Mouse (Mus musculus): Measurements from ENCODE around the gene Kcnj1.
A peak's percentile ranks its signal among the peaks of the same experiment; 100 is the strongest.

Kcnj1 gene

GRCm38 (mm10) chr9:32372202-32372601, at the start of gene Kcnj1:
Gene Kcnj1, plus strand, starts transcription at chr9:32372493.
- no peak for DNase-seq (ENCODE audit: low read depth, low spot score)

- DNase-seq (ENCODE audit: low read depth, low spot score): no peak
Measured at GRCm38 (mm10) chr9:32323610-32324009, 48.7 kb upstream of the Kcnj1 start.

DNA sequence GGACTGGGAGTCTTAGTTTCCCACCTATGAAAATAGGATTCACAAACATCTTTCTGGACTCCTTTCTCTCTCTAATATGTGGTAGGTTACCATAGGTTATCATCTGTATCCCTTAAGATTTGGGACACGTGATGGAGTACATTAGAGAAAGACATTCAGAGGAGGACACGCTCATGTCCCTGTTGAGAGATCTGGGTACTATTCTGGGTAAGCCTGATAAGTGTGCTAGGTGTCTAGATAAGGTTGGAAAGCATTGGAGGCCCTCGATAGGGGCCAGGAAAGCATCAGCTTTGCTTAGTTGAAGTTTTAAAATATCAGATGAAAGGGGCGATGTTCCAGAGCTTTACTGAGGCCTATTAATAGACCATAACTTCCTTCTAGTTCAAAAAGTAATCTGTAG, 43.5 kb upstream of the Kcnj1 start:
- no peak for DNase-seq (ENCODE audit: low read depth, low spot score)

- DNase-seq (ENCODE audit: low read depth, low spot score): no peak
Measured at GRCm38 (mm10) chr9:32331162-32331561, 41.1 kb upstream of the Kcnj1 start.

DNA sequence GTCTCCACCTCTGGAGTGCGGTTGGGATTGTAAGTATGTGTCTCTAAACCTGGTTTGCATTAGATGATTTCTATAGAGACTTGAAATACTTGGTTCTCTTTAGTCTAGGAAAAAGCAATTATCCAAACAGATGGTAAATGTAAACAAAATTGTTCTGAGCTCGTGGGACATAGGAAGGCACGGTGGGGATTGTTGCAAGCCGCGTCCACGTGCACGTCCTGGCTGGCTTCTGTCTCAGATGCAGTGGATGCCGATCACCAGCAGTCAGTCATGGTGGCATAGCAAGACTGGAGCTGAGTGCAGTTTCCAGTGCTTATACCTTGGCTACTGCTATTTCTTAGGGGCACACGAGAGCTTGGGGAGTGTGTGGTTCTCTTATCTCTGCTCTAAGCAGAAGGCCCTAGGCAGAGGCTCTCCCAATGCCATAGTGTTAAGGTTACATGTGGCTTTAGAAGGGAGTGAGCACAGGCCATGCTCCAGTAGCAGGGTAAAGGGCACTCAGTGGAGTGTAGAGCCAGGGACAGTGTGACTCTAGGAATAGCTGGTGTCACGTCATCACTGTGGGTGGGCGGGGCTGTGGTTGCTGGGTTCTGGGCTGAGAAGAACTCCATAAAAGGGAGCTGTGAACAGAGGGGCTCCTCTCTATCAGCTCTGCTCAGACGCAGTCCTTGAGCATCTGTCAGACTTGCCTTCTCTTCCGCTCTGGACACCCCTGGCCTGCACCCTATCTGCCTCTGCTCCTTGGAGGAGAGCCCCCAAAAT, 36.7 kb upstream of the Kcnj1 start:
- DNase-seq (ENCODE audit: low read depth, low spot score): no peak

- DNase-seq (ENCODE audit: low read depth, low spot score): no peak
Measured at GRCm38 (mm10) chr9:32340831-32341230, 31.5 kb upstream of the Kcnj1 start.

GRCm38 (mm10) chr9:32342929-32343328, 29.4 kb upstream of the Kcnj1 start:
- DNase-seq (ENCODE audit: low read depth, low spot score): no peak

DNA sequence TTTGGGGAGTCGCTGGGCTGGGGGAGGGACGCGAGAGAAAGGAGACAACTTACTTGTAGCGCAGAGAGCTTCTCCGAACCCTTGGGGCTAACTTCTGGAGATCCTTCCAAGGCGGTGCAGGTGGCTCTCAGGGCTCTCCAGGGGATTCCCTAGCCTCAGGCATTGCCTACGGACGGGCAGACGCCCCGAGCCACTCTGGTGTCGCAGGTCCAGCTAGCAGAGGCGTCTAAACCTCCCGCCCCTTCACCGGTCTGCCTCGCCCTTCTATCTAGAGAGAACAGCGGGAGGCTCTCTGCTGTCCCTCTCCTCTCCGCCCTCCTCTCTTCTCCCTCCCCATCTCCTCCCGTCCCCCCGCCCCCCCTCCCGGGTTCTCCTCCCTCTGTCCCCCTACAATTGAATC, 28.2 kb upstream of the Kcnj1 start, which contains the start of gene Kcnj5:
TSS of gene Kcnj5 (minus strand) at position 300 of the 400 bp plus-strand sequence.
- no peak for DNase-seq (ENCODE audit: low read depth, low spot score)

GRCm38 (mm10) chr9:32344489-32344888, 27.8 kb upstream of the Kcnj1 start:
- DNase-seq (ENCODE audit: low read depth, low spot score): no peak

DNA sequence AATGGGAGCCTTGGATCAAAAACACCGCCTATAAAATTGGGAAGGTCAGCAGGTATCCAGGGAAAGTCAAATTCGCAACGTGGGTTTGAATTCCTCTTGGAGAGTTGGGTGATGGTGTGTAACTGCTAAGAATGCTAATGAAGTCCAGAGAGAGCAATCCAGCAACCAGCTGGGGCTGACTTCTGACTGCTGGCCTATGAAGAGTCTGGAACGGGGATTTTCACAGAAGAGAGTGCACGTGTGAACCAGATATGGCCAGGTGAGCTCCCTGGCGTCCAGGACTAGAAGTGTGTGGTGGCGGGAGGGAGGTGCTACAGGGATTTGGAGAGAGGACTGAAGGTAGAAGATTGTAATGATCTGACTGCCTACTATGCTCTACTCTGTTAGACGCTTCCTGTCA, 24.2 kb upstream of the Kcnj1 start:
- no peak for DNase-seq (ENCODE audit: low read depth, low spot score)

DNA sequence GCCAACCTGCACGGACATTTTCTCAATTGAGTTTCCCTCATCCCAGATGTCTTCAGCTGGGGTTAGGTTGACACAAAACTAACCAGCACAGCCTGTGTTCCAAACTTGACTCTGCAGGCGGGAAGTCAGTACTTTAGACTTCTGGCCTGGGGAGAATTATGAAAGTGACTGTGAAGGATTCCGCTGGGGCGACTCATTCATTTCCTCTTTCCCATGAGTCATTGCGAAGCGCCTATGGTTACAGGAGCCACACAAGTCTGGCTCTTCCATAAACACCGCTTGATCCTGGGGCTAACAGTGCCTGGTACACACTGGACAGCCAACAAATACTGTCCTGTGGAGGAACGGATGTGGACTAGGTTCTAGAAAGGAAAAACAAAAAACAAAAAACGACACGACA, 22.9 kb upstream of the Kcnj1 start:
- no peak for DNase-seq (ENCODE audit: low read depth, low spot score)

- DNase-seq (ENCODE audit: low read depth, low spot score): peak; percentile 80
Measured at GRCm38 (mm10) chr9:32350332-32350731, 22.0 kb upstream of the Kcnj1 start.

- no peak for DNase-seq (ENCODE audit: low read depth, low spot score)
Measured at GRCm38 (mm10) chr9:32360770-32361169, 11.5 kb upstream of the Kcnj1 start.

GRCm38 (mm10) chr9:32368812-32369211, 3.5 kb upstream of the Kcnj1 start:
- DNase-seq (ENCODE audit: low read depth, low spot score): peak; percentile 78

DNA sequence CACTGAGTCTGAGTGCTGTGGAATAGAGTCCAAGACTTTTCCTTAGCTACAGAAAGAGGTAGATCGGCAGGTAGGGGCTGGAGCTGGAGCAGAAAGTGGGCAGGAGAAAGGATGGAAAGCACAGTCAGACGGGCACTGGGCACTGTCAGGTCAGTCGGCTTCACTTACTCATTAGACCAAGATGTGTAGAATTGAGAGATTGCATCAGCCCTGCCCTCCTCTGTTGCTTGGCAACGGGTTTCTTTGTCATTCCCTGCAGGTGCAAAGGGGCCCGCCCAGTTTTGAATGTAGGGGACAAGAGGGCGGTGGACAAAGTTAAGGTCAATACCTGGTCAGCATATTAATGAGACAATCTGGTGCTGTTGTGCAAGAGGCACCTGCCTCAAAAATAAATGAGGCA, 2.9 kb upstream of the Kcnj1 start:
- peak; percentile 81 for DNase-seq (ENCODE audit: low read depth, low spot score)

- DNase-seq (ENCODE audit: low read depth, low spot score): peak; percentile 73
Measured at GRCm38 (mm10) chr9:32373656-32374055, 1.4 kb downstream of the Kcnj1 start.

GRCm38 (mm10) chr9:32376031-32376430, 3.7 kb downstream of the Kcnj1 start:
- DNase-seq (ENCODE audit: low read depth, low spot score): no peak

DNA sequence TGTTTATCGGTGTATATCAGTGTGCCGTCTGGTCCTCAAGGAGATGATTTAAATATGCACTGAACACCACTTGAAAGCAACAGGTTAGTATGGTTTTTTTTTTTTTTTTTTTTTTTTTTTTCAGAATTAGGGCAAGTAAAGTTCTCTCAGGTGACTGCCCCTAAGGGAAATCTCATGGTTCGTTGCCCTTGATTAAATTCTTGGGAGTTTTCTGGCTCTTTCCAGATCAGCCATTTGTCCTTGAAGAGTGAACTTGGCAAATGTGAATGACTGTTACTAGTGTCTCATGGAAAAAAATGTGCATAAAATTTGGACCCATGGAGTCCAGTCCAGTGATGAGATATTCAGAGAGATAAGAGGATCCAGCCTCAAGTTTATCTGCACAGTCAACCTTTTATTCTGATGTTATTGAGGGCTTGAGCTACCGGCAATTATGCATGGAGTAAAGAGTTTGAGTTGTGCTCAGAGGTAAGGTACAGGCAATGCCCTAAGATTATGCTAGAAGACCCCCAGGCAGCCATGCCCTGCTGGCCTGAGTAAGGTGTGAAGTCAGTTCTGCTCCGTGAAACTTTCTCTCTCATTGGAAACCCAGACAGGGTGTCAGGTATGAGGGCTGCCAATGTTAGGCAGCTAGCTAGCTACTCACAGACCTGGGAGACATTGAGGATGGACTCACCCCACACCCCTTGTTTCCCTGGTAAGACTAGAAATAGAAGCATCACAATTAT, 4.7 kb downstream of the Kcnj1 start:
- no peak for DNase-seq (ENCODE audit: low read depth, low spot score)

GRCm38 (mm10) chr9:32384906-32385305, 12.6 kb downstream of the Kcnj1 start:
- DNase-seq (ENCODE audit: low read depth, low spot score): no peak

GRCm38 (mm10) chr9:32388120-32388519, 15.8 kb downstream of the Kcnj1 start:
- peak; percentile 79 for DNase-seq (ENCODE audit: low read depth, low spot score)

- DNase-seq (ENCODE audit: low read depth, low spot score): peak; percentile 86
Measured at GRCm38 (mm10) chr9:32391092-32391491, 18.8 kb downstream of the Kcnj1 start.

DNA sequence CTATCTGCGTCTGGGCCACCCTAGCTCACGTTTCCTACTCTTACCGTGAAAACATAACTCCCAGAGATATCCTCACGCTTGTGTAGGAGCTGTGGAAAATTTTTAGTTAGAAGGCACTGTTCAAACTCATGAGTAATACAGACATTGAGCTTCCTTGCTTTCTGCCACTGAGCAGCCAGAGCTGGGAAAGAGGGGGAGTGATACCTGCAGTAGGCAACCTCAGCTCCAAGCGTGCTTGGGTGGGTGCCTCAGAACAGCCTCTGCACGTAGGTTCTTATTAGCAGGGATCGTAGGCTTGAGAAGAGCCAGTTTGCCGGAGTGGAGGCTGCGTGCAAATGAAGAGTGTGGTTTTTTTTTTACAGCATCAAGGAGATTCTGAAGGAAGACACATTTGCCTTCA, 19.4 kb downstream of the Kcnj1 start:
- DNase-seq (ENCODE audit: low read depth, low spot score): no peak

- no peak for DNase-seq (ENCODE audit: low read depth, low spot score)
Measured at GRCm38 (mm10) chr9:32392716-32393115, 20.4 kb downstream of the Kcnj1 start.

Data from A20 (cell line).